Mouse (Mus musculus): ENCODE results near the gene Nos1ap.

- no peak for TF ChIP-seq EP300 (IDR thresholded peaks at IDR 0.05)
- TF ChIP-seq CTCF (IDR thresholded peaks at IDR 0.05): no peak
Observed at GRCm38 (mm10) chr1:170343081-170343480, 246.6 kb downstream of the Nos1ap start.

All from lung, postnatal 0 days (tissue).